19 mouse cellular contexts compared by ENCODE assay signal in the genomic region with DNA sequence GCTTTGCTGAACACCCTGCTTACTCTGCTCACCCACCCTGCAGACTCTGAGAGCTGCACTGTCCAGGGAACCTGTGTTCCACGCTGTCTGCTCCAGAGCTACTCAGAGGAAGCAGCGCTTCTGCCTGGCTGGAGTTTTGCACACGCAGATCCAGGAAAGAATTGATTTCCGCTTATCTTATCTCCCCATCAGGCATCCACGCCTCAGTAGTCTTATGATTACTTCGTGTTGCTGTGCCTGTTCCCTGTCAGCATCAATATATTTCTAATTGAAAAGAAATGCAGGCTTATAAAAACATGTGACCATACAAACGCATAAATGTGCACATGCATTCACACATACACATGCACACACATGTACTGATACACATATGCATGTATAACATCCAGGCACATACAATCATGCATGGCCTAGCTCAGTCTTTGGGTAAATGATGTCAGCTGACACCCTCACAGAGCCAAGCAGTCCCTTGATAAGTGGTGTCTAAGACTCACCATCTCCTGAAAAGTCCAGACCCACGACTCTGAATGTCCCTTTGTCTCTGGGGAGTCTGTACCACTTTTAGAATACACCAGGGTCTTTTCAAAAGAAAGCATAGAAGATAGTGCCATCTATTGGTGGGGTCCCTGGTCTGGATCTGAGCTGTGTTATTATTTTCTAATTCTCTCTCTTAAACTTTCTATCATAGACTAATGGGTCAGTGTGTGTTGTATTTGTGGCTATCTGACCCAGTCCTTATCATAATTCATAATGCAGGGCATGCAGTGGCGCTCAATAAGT. TPM values are rescaled to one million over a fixed set of nuclear protein-coding genes. Genes with fewer than 3 reads are reported as not detected.
DNase-seq lines count a peak whose midpoint lies in the region; ATAC-seq and TF ChIP-seq lines count a peak whose summit lies in the region.
"Had no signal": no experiment of that assay in that cellular context is flagged by ENCODE, and none has a peak within 500 bp of the region (broad histone marks: within the 10 kb centered on the region; RNA-seq: fewer than 3 reads in every experiment).

No protein-coding gene starts in this region.

- WGBS in hindbrain, postnatal 0 days, result 63% methylated on average over 9 of the region's 9 CpGs
- 51% methylated on average over 9 of the region's 9 CpGs for WGBS in heart, embryonic 11.5 days (ENCODE audit: insufficient replicate concordance)

- H3K4me3 ChIP-seq in layer of hippocampus, adult 2 months, result no peak overlapping the region
- no peak overlapping the region for H3K4me3 ChIP-seq in hindbrain, postnatal 0 days (ENCODE audit: low read length)
- no peak overlapping the region for H3K4me3 ChIP-seq in heart, embryonic 11.5 days (ENCODE audit: low read depth, low read length)

- peak; percentile 78 for TF ChIP-seq CTCF in layer of hippocampus, adult 2 months (conservative IDR thresholded peaks at IDR 0.05)
- TF ChIP-seq CTCF in hindbrain, postnatal 0 days (IDR thresholded peaks at IDR 0.05; ENCODE audit: low read depth), result peak; percentile 47

- H3K4me2 ChIP-seq in hindbrain, postnatal 0 days (ENCODE audit: low read depth, low read length), result no peak overlapping the region
- no peak overlapping the region for H3K4me2 ChIP-seq in heart, embryonic 11.5 days

- H3K9ac ChIP-seq in hindbrain, postnatal 0 days (replicated peaks; ENCODE audit: low read length), result no peak overlapping the region
- H3K9ac ChIP-seq in heart, embryonic 11.5 days (ENCODE audit: low read depth, low read length), result no peak overlapping the region

- H3K36me3 ChIP-seq in hindbrain, postnatal 0 days (ENCODE audit: insufficient read depth, low read length), result no peaks in the 10 kb centered on the region
- no peaks in the 10 kb centered on the region for H3K36me3 ChIP-seq in heart, embryonic 11.5 days (ENCODE audit: control insufficient read depth, insufficient read depth, low read length)

- no peak for ATAC-seq in hindbrain, postnatal 0 days
- ATAC-seq in heart, embryonic 11.5 days (replicated peaks; ENCODE audit: insufficient number of reproducible peaks, low FRiP score, low TSS enrichment), result no peak
- ATAC-seq: CD4-positive, CD25-positive, alpha-beta regulatory T cell, adult 4 months; lung, postnatal 0 days had no signal

- no peaks in the 10 kb centered on the region for H3K9me3 ChIP-seq in hindbrain, postnatal 0 days (ENCODE audit: low read length)
- no peaks in the 10 kb centered on the region for H3K9me3 ChIP-seq in heart, embryonic 11.5 days (replicated peaks; ENCODE audit: control insufficient read depth, low read length)

- DNase-seq in embryo, embryonic 10.5 days (ENCODE audit: low spot score), result peak; percentile 44
- no peak for DNase-seq in embryo, embryonic 11 days
- DNase-seq in layer of hippocampus, adult 2 months (ENCODE audit: low spot score in 2 of 2), result peak in 1 of 2 experiments; percentile 23
- DNase-seq in layer of hippocampus, adult 9-11 months, result no peak
- DNase-seq in hindbrain, postnatal 0 days (ENCODE audit: low spot score), result peak; percentile 47
- peak; percentile 25 for DNase-seq in retina, postnatal 1 day
- no peak for DNase-seq in cerebellum, postnatal 14 days
- DNase-seq: adrenal gland, postnatal 36 days; cerebellum, adult 2 months; gastrocnemius, postnatal 10 days; heart, adult 18-20 months; kidney, adult 11 months; left cerebral cortex, postnatal 4 days; liver; spleen, adult 18-20 months; thymus, postnatal 36 days had no signal

- 0 out of 2 replicates have a peak, but pooled peaks cover 3% of the 10 kb centered on the region for H3K4me1 ChIP-seq in hindbrain, postnatal 0 days (ENCODE audit: insufficient read depth, low read length)
- 0 out of 2 replicates have a peak, but pooled peaks cover 2% of the 10 kb centered on the region for H3K4me1 ChIP-seq in heart, embryonic 11.5 days (ENCODE audit: control insufficient read depth, insufficient read depth, low read length)

- H3K27ac ChIP-seq in layer of hippocampus, adult 2 months, result no peak overlapping the region
- no peak overlapping the region for H3K27ac ChIP-seq in hindbrain, postnatal 0 days
- H3K27ac ChIP-seq in heart, embryonic 11.5 days (ENCODE audit: low read depth, low read length), result no peak overlapping the region

- H3K27me3 ChIP-seq in hindbrain, postnatal 0 days (ENCODE audit: insufficient read depth, low read length), result no peaks in the 10 kb centered on the region
- H3K27me3 ChIP-seq in heart, embryonic 11.5 days (ENCODE audit: control insufficient read depth, insufficient read depth, low read length), result peaks cover 3% of the 10 kb centered on the region; the same call in 1 of the 2 replicates

RNA-seq across cellular contexts. Expression of a gene that starts 47.4 kb away (rescaled TPM):
- 10 to 100 TPM; 91.3 to 94.9 TPM for total RNA-seq in layer of hippocampus, adult 2 months (2021)
- total RNA-seq in hindbrain, postnatal 0 days (2014; rRNA removed), result 91.3 and 94.0 TPM in 2 replicates
- polyA plus RNA-seq in hindbrain, postnatal 0 days (2015; fragmentation: Nextera tagmentation; extraction: Ambion mirVana), result 13.7 and 14.4 TPM in 2 replicates
- 9.1 and 9.8 TPM in 2 replicates for polyA plus RNA-seq in heart, embryonic 11.5 days (2014; fragmentation: Nextera tagmentation; extraction: Ambion mirVana)

Comparison
In these comparisons a context has a peak if more than half of its experiments do, and no peak if none do; other contexts are left out.
1. DNase-seq: peak in embryo, embryonic 10.5 days (single experiment), hindbrain, postnatal 0 days (single experiment) and retina, postnatal 1 day (single experiment); none in embryo, embryonic 11 days (single experiment), layer of hippocampus, adult 9-11 months (single experiment) and cerebellum, postnatal 14 days (0 of 2).